Comparison of ENCODE assay signal across 24 mouse cellular contexts in genomic region chr2:154832471-154832870, GRCm38 (mm10). TPM values are rescaled to one million over a fixed set of nuclear protein-coding genes. Genes with fewer than 3 reads are reported as not detected.
DNase-seq lines count a peak whose midpoint lies in the region; ATAC-seq and TF ChIP-seq lines count a peak whose summit lies in the region.
"Had no signal": no experiment of that assay in that cellular context is flagged by ENCODE, and none has a peak within 500 bp of the region (broad histone marks: within the 10 kb centered on the region; RNA-seq: fewer than 3 reads in every experiment).

No protein-coding gene starts in this region.

- intact Hi-C loops in left cerebral cortex, postnatal 25 days (cut with DNase I): no loop called here

- ATAC-seq in forebrain, embryonic 13.5 days: no peak
- ATAC-seq in forebrain, embryonic 11.5 days (replicated peaks; ENCODE audit: low FRiP score): no peak
- no peak; the same call in 1 of the 2 replicates for ATAC-seq in midbrain, embryonic 13.5 days
- ATAC-seq in midbrain, postnatal 0 days (ENCODE audit: low FRiP score): no peak
- peak; percentile 80 for ATAC-seq in intestine, embryonic 16.5 days
- peak; percentile 50; the same call in 1 of the 2 replicates for ATAC-seq in megakaryocyte progenitor cell, adult 5-6 weeks (replicated peaks; ENCODE audit: poor library complexity)

- H3K4me1 ChIP-seq in forebrain, embryonic 13.5 days: peaks cover 36% of the 10 kb centered on the region
- H3K4me1 ChIP-seq in forebrain, embryonic 11.5 days (replicated peaks; ENCODE audit: control insufficient read depth, insufficient read depth, low read length): no peaks in the 10 kb centered on the region
- H3K4me1 ChIP-seq in midbrain, embryonic 13.5 days (replicated peaks): peaks cover 15% of the 10 kb centered on the region
- H3K4me1 ChIP-seq in midbrain, postnatal 0 days (ENCODE audit: insufficient read depth, low read length): no peaks in the 10 kb centered on the region
- peaks cover 10% of the 10 kb centered on the region; the same call in 1 of the 2 replicates for H3K4me1 ChIP-seq in intestine, embryonic 16.5 days (ENCODE audit: control insufficient read depth, insufficient read depth, low read length)
- H3K4me1 ChIP-seq: neural tube, embryonic 12.5 days had no signal

- DNase-seq in forebrain, embryonic 11.5 days (ENCODE audit: low spot score): no peak
- DNase-seq in midbrain, postnatal 0 days (ENCODE audit: low spot score): no peak
- DNase-seq in adipocyte (ENCODE audit: low spot score): no peak
- DNase-seq in left cerebral cortex, postnatal 25 days (ENCODE audit: low spot score in 2 of 2): no peak
- DNase-seq: adrenal gland, postnatal 25 days; cerebellum, adult 8-10 months; gastrocnemius, postnatal 14 days; heart, adult 18-20 months; heart, postnatal 4 days; lung, embryonic 14.5 days; lung, postnatal 4 days; right cerebral cortex, adult 18-20 months; thymus, postnatal 14 days had no signal

- WGBS in forebrain, embryonic 13.5 days: 45% methylated on average over 4 of the region's 4 CpGs
- 66% methylated on average over 4 of the region's 4 CpGs for WGBS in forebrain, embryonic 11.5 days
- WGBS in midbrain, embryonic 13.5 days: 47% methylated on average over 4 of the region's 4 CpGs
- WGBS in midbrain, postnatal 0 days: 52% methylated on average over 4 of the region's 4 CpGs
- 56% methylated on average over 4 of the region's 4 CpGs for WGBS in intestine, embryonic 16.5 days

- H3K27ac ChIP-seq in forebrain, embryonic 13.5 days: peak overlapping the region; percentile 19; the same call in 1 of the 2 replicates
- no peak overlapping the region for H3K27ac ChIP-seq in forebrain, embryonic 11.5 days (ENCODE audit: low read depth, low read length)
- 0 out of 2 replicates have a peak overlapping the region, but pooled peaks have one; percentile 45 for H3K27ac ChIP-seq in midbrain, embryonic 13.5 days
- no peak overlapping the region for H3K27ac ChIP-seq in midbrain, postnatal 0 days (ENCODE audit: low read depth, low read length)
- H3K27ac ChIP-seq in intestine, embryonic 16.5 days (ENCODE audit: low read length): no peak overlapping the region
- H3K27ac ChIP-seq: limb, embryonic 13.5 days; neural tube, embryonic 12.5 days had no signal

- no peak overlapping the region for H3K4me3 ChIP-seq in forebrain, embryonic 13.5 days
- no peak overlapping the region for H3K4me3 ChIP-seq in forebrain, embryonic 11.5 days (ENCODE audit: low read depth, low read length)
- no peak overlapping the region for H3K4me3 ChIP-seq in midbrain, embryonic 13.5 days (replicated peaks)
- no peak overlapping the region for H3K4me3 ChIP-seq in midbrain, postnatal 0 days (ENCODE audit: low read depth, low read length)
- H3K4me3 ChIP-seq in intestine, embryonic 16.5 days (ENCODE audit: low read length): no peak overlapping the region
- H3K4me3 ChIP-seq: erythroblast, embryonic 14.5 days; limb, embryonic 13.5 days; neural tube, embryonic 12.5 days had no signal

- no peak for TF ChIP-seq CTCF in midbrain, postnatal 0 days (IDR thresholded peaks at IDR 0.05)

- H3K27me3 ChIP-seq in forebrain, embryonic 13.5 days: no peaks in the 10 kb centered on the region
- H3K27me3 ChIP-seq in forebrain, embryonic 11.5 days (ENCODE audit: control insufficient read depth, insufficient read depth, low read length): no peaks in the 10 kb centered on the region
- no peaks in the 10 kb centered on the region for H3K27me3 ChIP-seq in midbrain, embryonic 13.5 days
- H3K27me3 ChIP-seq in midbrain, postnatal 0 days (ENCODE audit: insufficient read depth, low read length): no peaks in the 10 kb centered on the region
- no peaks in the 10 kb centered on the region for H3K27me3 ChIP-seq in intestine, embryonic 16.5 days (replicated peaks; ENCODE audit: control insufficient read depth, insufficient read depth, low read length)
- H3K27me3 ChIP-seq: limb, embryonic 13.5 days; neural tube, embryonic 12.5 days had no signal

- no peaks in the 10 kb centered on the region for H3K9me3 ChIP-seq in forebrain, embryonic 13.5 days (replicated peaks)
- no peaks in the 10 kb centered on the region for H3K9me3 ChIP-seq in forebrain, embryonic 11.5 days (ENCODE audit: control insufficient read depth, low read length)
- 0 out of 2 replicates have a peak, but pooled peaks cover 4% of the 10 kb centered on the region for H3K9me3 ChIP-seq in midbrain, embryonic 13.5 days
- H3K9me3 ChIP-seq in midbrain, postnatal 0 days (ENCODE audit: low read length): no peaks in the 10 kb centered on the region
- H3K9me3 ChIP-seq in intestine, embryonic 16.5 days (ENCODE audit: control insufficient read depth, low read length): no peaks in the 10 kb centered on the region
- H3K9me3 ChIP-seq: G1E had no signal

- no peak overlapping the region for H3K9ac ChIP-seq in forebrain, embryonic 13.5 days
- H3K9ac ChIP-seq in forebrain, embryonic 11.5 days (ENCODE audit: low read length): no peak overlapping the region
- H3K9ac ChIP-seq in midbrain, embryonic 13.5 days (replicated peaks): no peak overlapping the region
- H3K9ac ChIP-seq in midbrain, postnatal 0 days (replicated peaks; ENCODE audit: low read length, poor library complexity, severe bottlenecking): no peak overlapping the region
- H3K9ac ChIP-seq in intestine, embryonic 16.5 days (ENCODE audit: low read depth, low read length): no peak overlapping the region
- H3K9ac ChIP-seq: limb, embryonic 13.5 days; lung, embryonic 14.5 days; neural tube, embryonic 12.5 days had no signal

- no peak overlapping the region for H3K4me2 ChIP-seq in forebrain, embryonic 13.5 days
- H3K4me2 ChIP-seq in forebrain, embryonic 11.5 days (ENCODE audit: low read depth, low read length, severe bottlenecking): no peak overlapping the region
- no peak overlapping the region for H3K4me2 ChIP-seq in midbrain, embryonic 13.5 days (replicated peaks)
- H3K4me2 ChIP-seq in midbrain, postnatal 0 days (ENCODE audit: low read depth, low read length, poor library complexity, severe bottlenecking): no peak overlapping the region
- H3K4me2 ChIP-seq in intestine, embryonic 16.5 days (ENCODE audit: low read depth, low read length): no peak overlapping the region
- H3K4me2 ChIP-seq: limb, embryonic 13.5 days; lung, embryonic 14.5 days; neural tube, embryonic 12.5 days had no signal

- H3K36me3 ChIP-seq in forebrain, embryonic 13.5 days (ENCODE audit: poor library complexity, severe bottlenecking): peaks cover 6% of the 10 kb centered on the region; the same call in 1 of the 2 replicates
- no peaks in the 10 kb centered on the region for H3K36me3 ChIP-seq in forebrain, embryonic 11.5 days (ENCODE audit: control insufficient read depth, insufficient read depth, low read length)
- H3K36me3 ChIP-seq in midbrain, embryonic 13.5 days: no peaks in the 10 kb centered on the region
- H3K36me3 ChIP-seq in midbrain, postnatal 0 days (ENCODE audit: insufficient read depth, low read length): no peaks in the 10 kb centered on the region
- peaks cover 6% of the 10 kb centered on the region; the same call in 1 of the 2 replicates for H3K36me3 ChIP-seq in intestine, embryonic 16.5 days (ENCODE audit: control insufficient read depth, insufficient read depth, low read length)
- H3K36me3 ChIP-seq: neural tube, embryonic 12.5 days had no signal

RNA-seq across cellular contexts. Expression of gene a, which starts 41.3 kb away (rescaled TPM):
- 0.39 and 0.49 TPM in 2 replicates for polyA plus RNA-seq in forebrain, embryonic 13.5 days (2015; fragmentation: Nextera tagmentation; extraction: Ambion mirVana)
- polyA plus RNA-seq in forebrain, embryonic 11.5 days (2014; fragmentation: Nextera tagmentation; extraction: Ambion mirVana): 0.69 and 1.0 TPM in 2 replicates
- 1.2 and 1.5 TPM in 2 replicates for polyA plus RNA-seq in midbrain, embryonic 13.5 days (2015; fragmentation: Nextera tagmentation; extraction: Ambion mirVana)
- 5.9 TPM in 1 of 2 replicates, not detected in the other for total RNA-seq in midbrain, postnatal 0 days (2014; rRNA removed)
- 1.1 and 2.3 TPM in 2 replicates for polyA plus RNA-seq in midbrain, postnatal 0 days (2015; fragmentation: Nextera tagmentation; extraction: Ambion mirVana)
- polyA plus RNA-seq in intestine, embryonic 16.5 days (2015; fragmentation: Nextera tagmentation; extraction: Ambion mirVana): not detected in 2 replicates
- total RNA-seq in megakaryocyte progenitor cell, adult 5-6 weeks (2015): 0.34 TPM in 1 of 2 replicates, not detected in the other
- not detected in 2 replicates for total RNA-seq in megakaryocyte progenitor cell, adult 5-6 weeks (2017)
- total RNA-seq in left cerebral cortex, postnatal 25 days (2021): not detected
- total RNA-seq: adrenal gland, postnatal 25 days; G1E; gastrocnemius, postnatal 14 days; heart, adult 18-20 months; heart, postnatal 4 days; left cerebral cortex, adult 8-10 months had no signal
- polyA plus RNA-seq: erythroblast, embryonic 14.5 days; heart, embryonic 14.5 days; kidney, embryonic 14.5 days; lung, embryonic 14.5 days; neural tube, embryonic 12.5 days had no signal

RNA-seq across cellular contexts. Expression of gene Raly, which starts 41.6 kb away (rescaled TPM):
- 33.1 and 41.4 TPM in 2 replicates for polyA plus RNA-seq in forebrain, embryonic 13.5 days (2015; fragmentation: Nextera tagmentation; extraction: Ambion mirVana)
- 92.4 and 102 TPM in 2 replicates for polyA plus RNA-seq in forebrain, embryonic 11.5 days (2014; fragmentation: Nextera tagmentation; extraction: Ambion mirVana)
- polyA plus RNA-seq in midbrain, embryonic 13.5 days (2015; fragmentation: Nextera tagmentation; extraction: Ambion mirVana): 28.1 and 39.1 TPM in 2 replicates
- 132 and 160 TPM in 2 replicates for total RNA-seq in midbrain, postnatal 0 days (2014; rRNA removed)
- 18.4 and 19.3 TPM in 2 replicates for polyA plus RNA-seq in midbrain, postnatal 0 days (2015; fragmentation: Nextera tagmentation; extraction: Ambion mirVana)
- polyA plus RNA-seq in intestine, embryonic 16.5 days (2015; fragmentation: Nextera tagmentation; extraction: Ambion mirVana): 30.6 and 34.0 TPM in 2 replicates
- total RNA-seq in megakaryocyte progenitor cell, adult 5-6 weeks (2015): 95.3 and 110 TPM in 2 replicates
- total RNA-seq in megakaryocyte progenitor cell, adult 5-6 weeks (2017): 163 and 183 TPM in 2 replicates
- 100 to 1,000 TPM in 1 of 2 experiments, 10 to 100 TPM in 1; 99.4 to 101 TPM for total RNA-seq in left cerebral cortex, postnatal 25 days (2021)

Comparison
In these comparisons a context has a peak if more than half of its experiments do, and no peak if none do; other contexts are left out.
1. H3K27ac ChIP-seq: peak in forebrain, embryonic 13.5 days (single experiment) and midbrain, embryonic 13.5 days (single experiment); none in forebrain, embryonic 11.5 days (single experiment), midbrain, postnatal 0 days (single experiment) and intestine, embryonic 16.5 days (single experiment).
2. ATAC-seq: peak in intestine, embryonic 16.5 days (single experiment) and megakaryocyte progenitor cell, adult 5-6 weeks (single experiment); none in forebrain, embryonic 13.5 days (single experiment), forebrain, embryonic 11.5 days (single experiment), midbrain, embryonic 13.5 days (single experiment) and midbrain, postnatal 0 days (single experiment).